In the genomic region with DNA sequence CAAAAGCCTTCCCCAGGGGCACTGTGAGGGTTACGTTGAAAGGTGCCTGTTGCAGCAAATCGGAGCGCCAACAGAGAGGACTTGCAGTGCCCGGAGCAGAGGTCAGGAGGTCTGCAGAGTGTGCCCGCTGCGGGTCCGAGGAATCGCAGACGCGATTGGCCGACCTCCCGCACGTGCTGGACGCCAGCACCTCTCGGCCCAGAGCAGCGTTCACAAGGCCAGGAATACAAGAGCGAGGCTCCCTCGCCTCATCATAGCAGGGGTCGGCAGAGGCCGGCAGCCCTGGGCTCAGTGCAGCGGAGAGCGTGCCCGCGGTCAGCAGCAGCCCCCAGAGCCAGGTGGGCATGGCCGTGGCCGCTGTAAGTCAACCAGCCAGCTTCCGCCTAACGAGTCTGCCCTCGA, we compare ENCODE assay signal across 8 mouse cellular contexts. TPM values are rescaled to one million over a fixed set of nuclear protein-coding genes. Genes with fewer than 3 reads are reported as not detected.
DNase-seq lines count a peak whose midpoint lies in the region; ATAC-seq and TF ChIP-seq lines count a peak whose summit lies in the region.

No protein-coding gene starts in this region.

- TF ChIP-seq CTCF in heart, postnatal 0 days (IDR thresholded peaks at IDR 0.05; ENCODE audit: low read depth): no peak
- TF ChIP-seq CTCF in olfactory bulb, adult 2 months (IDR thresholded peaks at IDR 0.05; ENCODE audit: insufficient read depth, low read depth, low read length): no peak

- peak; percentile 7; the same call in 1 of the 2 replicates for ATAC-seq in heart, postnatal 0 days (ENCODE audit: insufficient read depth, low read depth)
- no peak for ATAC-seq in limb, embryonic 15.5 days (ENCODE audit: insufficient number of reproducible peaks, low FRiP score, low TSS enrichment, low read depth)

- no peak for TF ChIP-seq EP300 in heart, postnatal 0 days (IDR thresholded peaks at IDR 0.05; ENCODE audit: low read depth)

- 5% methylated on average over 29 of the region's 29 CpGs for WGBS in heart, postnatal 0 days
- WGBS in limb, embryonic 15.5 days: 3% methylated on average over 29 of the region's 29 CpGs
- WGBS in olfactory bulb, adult 2 months: 3% methylated on average over 29 of the region's 29 CpGs

- TF ChIP-seq POLR2A in olfactory bulb, adult 2 months (IDR thresholded peaks at IDR 0.05; ENCODE audit: insufficient read depth, low read depth, low read length): no peak

- no peaks in the 10 kb centered on the region for H3K36me3 ChIP-seq in heart, postnatal 0 days (replicated peaks; ENCODE audit: control insufficient read depth, insufficient read depth, low read length)
- H3K36me3 ChIP-seq in limb, embryonic 15.5 days: no peaks in the 10 kb centered on the region

- H3K9me3 ChIP-seq in heart, postnatal 0 days (replicated peaks; ENCODE audit: control insufficient read depth, low read length): no peaks in the 10 kb centered on the region
- no peaks in the 10 kb centered on the region for H3K9me3 ChIP-seq in limb, embryonic 15.5 days

- peak overlapping the region; percentile 71 for H3K4me2 ChIP-seq in heart, postnatal 0 days (ENCODE audit: low read depth, low read length)
- H3K4me2 ChIP-seq in limb, embryonic 15.5 days: peak overlapping the region; percentile 91

- H3K4me3 ChIP-seq in heart, postnatal 0 days (ENCODE audit: low read depth, low read length): peak overlapping the region; percentile 39
- peak overlapping the region; percentile 71 for H3K4me3 ChIP-seq in limb, embryonic 15.5 days
- H3K4me3 ChIP-seq in olfactory bulb, adult 2 months (ENCODE audit: insufficient read depth, low read depth, low read length): peak overlapping the region; percentile 56

- peaks cover 43% of the 10 kb centered on the region for H3K4me1 ChIP-seq in heart, postnatal 0 days (ENCODE audit: control insufficient read depth, insufficient read depth)
- H3K4me1 ChIP-seq in limb, embryonic 15.5 days: peaks cover 93% of the 10 kb centered on the region
- H3K4me1 ChIP-seq in olfactory bulb, adult 2 months (ENCODE audit: control insufficient read depth, insufficient read depth, low read length): peaks cover 60% of the 10 kb centered on the region

- H3K27ac ChIP-seq in heart, postnatal 0 days (ENCODE audit: low read depth): no peak overlapping the region
- peak overlapping the region; percentile 96 for H3K27ac ChIP-seq in limb, embryonic 15.5 days
- H3K27ac ChIP-seq in olfactory bulb, adult 2 months (ENCODE audit: insufficient read depth, low read depth, low read length): peak overlapping the region; percentile 77

- peak; percentile 44 to 59 for DNase-seq in layer of hippocampus, postnatal 10 days (ENCODE audit: low spot score in 2 of 2)
- DNase-seq in layer of hippocampus, adult 11-12 months (ENCODE audit: low spot score): no peak
- DNase-seq in embryo, embryonic 10 days (ENCODE audit: low spot score): peak; percentile 63
- DNase-seq in heart, postnatal 0 days (ENCODE audit: low spot score): no peak
- DNase-seq in left cerebral cortex, adult 11 months (ENCODE audit: low spot score): no peak
- DNase-seq in layer of hippocampus, postnatal 14 days (ENCODE audit: low spot score in 2 of 2): no peak

- H3K9ac ChIP-seq in heart, postnatal 0 days (replicated peaks; ENCODE audit: low read depth, low read length): peak overlapping the region; percentile 49
- H3K9ac ChIP-seq in limb, embryonic 15.5 days: peak overlapping the region; percentile 70

- H3K27me3 ChIP-seq in heart, postnatal 0 days (ENCODE audit: control insufficient read depth, insufficient read depth, low read length): peaks cover 48% of the 10 kb centered on the region
- H3K27me3 ChIP-seq in limb, embryonic 15.5 days: no peaks in the 10 kb centered on the region; the same call in none of the 2 replicates

RNA-seq across cellular contexts. Expression of a gene that starts 0.7 kb away (rescaled TPM):
- 10 to 100 TPM; 13.5 to 14.4 TPM for total RNA-seq in layer of hippocampus, postnatal 10 days (2021)
- total RNA-seq in heart, postnatal 0 days (2014; rRNA removed; ENCODE audit: low replicate concordance): 5.1 and 7.3 TPM in 2 replicates
- 0.59 and 0.74 TPM in 2 replicates for polyA plus RNA-seq in heart, postnatal 0 days (2015; fragmentation: Nextera tagmentation; extraction: Ambion mirVana)
- polyA plus RNA-seq in limb, embryonic 15.5 days (2015; fragmentation: Nextera tagmentation; extraction: Ambion mirVana): 8.8 and 13.8 TPM in 2 replicates
- not detected in 2 replicates for polyA plus RNA-seq in olfactory bulb, adult 2 months (2012; ENCODE audit: insufficient read depth, insufficient read length, low replicate concordance, missing spikeins)
- 10 to 100 TPM; 12.3 to 12.4 TPM for total RNA-seq in layer of hippocampus, postnatal 14 days (2021)

RNA-seq across cellular contexts. Expression of a gene that starts 3.3 kb away (rescaled TPM):
- total RNA-seq in layer of hippocampus, postnatal 10 days (2021): 10 to 100 TPM; 77.7 to 87.8 TPM
- total RNA-seq in heart, postnatal 0 days (2014; rRNA removed; ENCODE audit: low replicate concordance): 9.1 and 19.3 TPM in 2 replicates
- polyA plus RNA-seq in heart, postnatal 0 days (2015; fragmentation: Nextera tagmentation; extraction: Ambion mirVana): 2.8 and 2.9 TPM in 2 replicates
- 7.3 and 7.4 TPM in 2 replicates for polyA plus RNA-seq in limb, embryonic 15.5 days (2015; fragmentation: Nextera tagmentation; extraction: Ambion mirVana)
- not detected in 2 replicates for polyA plus RNA-seq in olfactory bulb, adult 2 months (2012; ENCODE audit: insufficient read depth, insufficient read length, low replicate concordance, missing spikeins)
- 10 to 100 TPM; 71.1 to 75.8 TPM for total RNA-seq in layer of hippocampus, postnatal 14 days (2021)

RNA-seq across cellular contexts. Expression of a gene that starts 12.0 kb away (rescaled TPM):
- 10 to 100 TPM in 1 of 2 experiments, 1 to 10 TPM in 1; 9.1 to 13.0 TPM for total RNA-seq in layer of hippocampus, postnatal 10 days (2021)
- total RNA-seq in heart, postnatal 0 days (2014; rRNA removed; ENCODE audit: low replicate concordance): 12.7 and 13.6 TPM in 2 replicates
- polyA plus RNA-seq in heart, postnatal 0 days (2015; fragmentation: Nextera tagmentation; extraction: Ambion mirVana): 3.1 and 4.2 TPM in 2 replicates
- polyA plus RNA-seq in limb, embryonic 15.5 days (2015; fragmentation: Nextera tagmentation; extraction: Ambion mirVana): 10.3 and 11.4 TPM in 2 replicates
- not detected in 2 replicates for polyA plus RNA-seq in olfactory bulb, adult 2 months (2012; ENCODE audit: insufficient read depth, insufficient read length, low replicate concordance, missing spikeins)
- 10 to 100 TPM; 10.0 to 10.2 TPM for total RNA-seq in layer of hippocampus, postnatal 14 days (2021)

RNA-seq across cellular contexts. Expression of a gene that starts 39.1 kb away (rescaled TPM):
- total RNA-seq in layer of hippocampus, postnatal 10 days (2021): 1,000 to 10,000 TPM; 1,281 to 1,362 TPM
- 238 and 355 TPM in 2 replicates for total RNA-seq in heart, postnatal 0 days (2014; rRNA removed; ENCODE audit: low replicate concordance)
- polyA plus RNA-seq in heart, postnatal 0 days (2015; fragmentation: Nextera tagmentation; extraction: Ambion mirVana): 552 and 570 TPM in 2 replicates
- 488 and 521 TPM in 2 replicates for polyA plus RNA-seq in limb, embryonic 15.5 days (2015; fragmentation: Nextera tagmentation; extraction: Ambion mirVana)
- 528 TPM in 1 of 2 replicates, not detected in the other for polyA plus RNA-seq in olfactory bulb, adult 2 months (2012; ENCODE audit: insufficient read depth, insufficient read length, low replicate concordance, missing spikeins)
- total RNA-seq in layer of hippocampus, postnatal 14 days (2021): 1,000 to 10,000 TPM; 1,388 to 1,424 TPM

RNA-seq across cellular contexts. Expression of a gene that starts 42.6 kb away (rescaled TPM):
- 1 to 10 TPM; 7.4 to 7.9 TPM for total RNA-seq in layer of hippocampus, postnatal 10 days (2021)
- total RNA-seq in heart, postnatal 0 days (2014; rRNA removed; ENCODE audit: low replicate concordance): 12.4 and 13.8 TPM in 2 replicates
- 7.2 and 7.5 TPM in 2 replicates for polyA plus RNA-seq in heart, postnatal 0 days (2015; fragmentation: Nextera tagmentation; extraction: Ambion mirVana)
- polyA plus RNA-seq in limb, embryonic 15.5 days (2015; fragmentation: Nextera tagmentation; extraction: Ambion mirVana): 45.0 and 47.9 TPM in 2 replicates
- polyA plus RNA-seq in olfactory bulb, adult 2 months (2012; ENCODE audit: insufficient read depth, insufficient read length, low replicate concordance, missing spikeins): not detected in 2 replicates
- 1 to 10 TPM; 5.9 to 8.2 TPM for total RNA-seq in layer of hippocampus, postnatal 14 days (2021)

Comparison
In these comparisons a context has a peak if more than half of its experiments do, and no peak if none do; other contexts are left out.
1. DNase-seq: peak in layer of hippocampus, postnatal 10 days (2 of 2) and embryo, embryonic 10 days (single experiment); none in layer of hippocampus, adult 11-12 months (single experiment), heart, postnatal 0 days (single experiment), left cerebral cortex, adult 11 months (single experiment) and layer of hippocampus, postnatal 14 days (0 of 2).
2. Peak in every context shown above with its lines, with median percentiles within 50 percentile points of each other: H3K4me3 ChIP-seq.